Mouse (Mus musculus) limb, embryonic 14.5 days (tissue): ENCODE data around the gene Prkaa1. TPM values are rescaled to one million over a fixed set of nuclear protein-coding genes. Genes with fewer than 3 reads are reported as not detected.
A peak's percentile ranks its signal among the peaks of the same experiment; 100 is the strongest.

Source experiments
- ATAC-seq: fragments of 200-750 bp; cut with Nextera tagmentation; 2 replicates; pipeline ENCODE4 v1.8.0; 2017; ENCODE audit warnings: low read depth, moderate number of reproducible peaks, moderate TSS enrichment; ENCODE audit not compliant: low FRiP score
- DNase-seq: peaks from one replicate; pipeline ENCODE4 v3.0.0-alpha.2; 2015; ENCODE audit warnings: low spot score
- H3K27ac ChIP-seq: fragments of 300-500 bp; sonication (generic); replicated peaks from 2 replicates; pipeline ENCODE4 v1.5.1; 2014; ENCODE audit warnings: low read depth, mild to moderate bottlenecking, low read length, moderate library complexity, mixed read lengths
- H3K27me3 ChIP-seq: fragments of 300-500 bp; sonication (generic); 2 replicates; pipeline ENCODE4 v1.6.1; 2014; ENCODE audit warnings: low read length, mixed read lengths; ENCODE audit not compliant: control insufficient read depth, insufficient read depth
- H3K36me3 ChIP-seq: fragments of 300-500 bp; sonication (generic); 2 replicates; pipeline ENCODE4 v1.6.1; 2014; ENCODE audit warnings: mild to moderate bottlenecking, low read length, moderate library complexity, mixed read lengths; ENCODE audit not compliant: control insufficient read depth, insufficient read depth
- H3K4me1 ChIP-seq: fragments of 300-500 bp; sonication (generic); 2 replicates; pipeline ENCODE4 v1.6.1; 2014; ENCODE audit warnings: antibody characterized with exemption, low read length, mixed read lengths; ENCODE audit not compliant: control insufficient read depth, insufficient read depth
- H3K4me2 ChIP-seq: fragments of 300-500 bp; sonication (generic); replicated peaks from 2 replicates; pipeline ENCODE4 v1.6.1; 2014; ENCODE audit warnings: low read depth, mild to moderate bottlenecking, low read length, moderate library complexity; ENCODE audit not compliant: severe bottlenecking
- H3K4me3 ChIP-seq: fragments of 300-500 bp; sonication (generic); replicated peaks from 2 replicates; pipeline ENCODE4 v1.5.1; 2014; ENCODE audit warnings: low read length
- H3K9ac ChIP-seq: fragments of 300-500 bp; sonication (generic); 2 replicates; pipeline ENCODE4 v1.6.1; 2014; ENCODE audit warnings: mild to moderate bottlenecking, low read depth, low read length, moderate library complexity; ENCODE audit not compliant: severe bottlenecking
- H3K9me3 ChIP-seq: fragments of 300-500 bp; sonication (generic); 2 replicates; pipeline ENCODE4 v1.6.1; 2016; ENCODE audit warnings: low read length; ENCODE audit not compliant: control insufficient read depth
- POLR2A ChIP-seq: fragments of 200-500 bp; IDR thresholded peaks from 2 replicates; pipeline ENCODE4 v1.8.0; 2012; ENCODE audit warnings: inconsistent platforms, mild to moderate bottlenecking, moderate library complexity, borderline replicate concordance; ENCODE audit not compliant: insufficient read depth, insufficient read length; ENCODE audit errors: extremely low read depth
- WGBS: fragments of 180-500 bp; shearing (Covaris S2); extraction: QIAGEN DNeasy Blood & Tissue Kit; methylation state at CpG from one replicate; pipeline ENCODE4 v1.1.7; 2014; 5-methylcytosine and 5-hydroxymethylcytosine counted together
- polyA plus RNA-seq, 2 experiments: library from polyadenylated mRNA; depleted of rRNA in 1 of 2; stranded (reverse) in 1 of 2; unstranded in 1 of 2; fragments of >200 nt; fragmentation: Nextera tagmentation in 1 of 2; extraction: Ambion mirVana in 1 of 2; gene quantifications; 2 replicates each; pipeline versions ENCODE4 v1.2.1 to v1.2.3; 2012 to 2014

The Prkaa1 gene
- polyA plus RNA-seq, 2 experiments, result 13.5 to 17.7 TPM

DNA sequence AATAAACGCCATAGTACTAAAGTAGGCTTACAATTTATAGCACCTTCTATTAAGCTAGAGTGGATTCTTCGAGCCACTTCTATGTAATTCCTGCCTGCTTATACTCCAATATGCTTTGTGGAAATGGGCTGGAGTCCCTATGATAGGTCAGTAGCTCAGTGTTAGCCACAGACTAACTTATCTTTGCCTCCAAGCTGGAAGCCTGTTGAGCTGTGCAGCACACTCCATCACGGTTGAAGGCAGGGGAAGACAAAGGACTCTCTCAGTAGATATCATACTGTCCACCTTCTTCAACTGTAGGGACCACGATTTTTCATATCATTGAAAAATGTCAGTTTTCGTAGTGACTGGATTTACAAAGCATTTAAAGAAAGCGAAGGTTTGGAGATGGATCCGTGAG lies 3.8 kb upstream of the Prkaa1 start:
- peaks cover 5% of the 10 kb centered on the region; the same call in 1 of the 2 replicates for H3K4me1 ChIP-seq
- TF ChIP-seq POLR2A, result no peak
- DNase-seq (no peak), ATAC-seq (no peak)
- H3K4me2 ChIP-seq, result no peak overlapping the region
- H3K27ac ChIP-seq, result no peak overlapping the region
- H3K4me3 ChIP-seq, result no peak overlapping the region
- no peak overlapping the region for H3K9ac ChIP-seq
- H3K9me3 ChIP-seq, result no peaks in the 10 kb centered on the region
- H3K36me3 ChIP-seq, result no peaks in the 10 kb centered on the region
- H3K27me3 ChIP-seq, result no peaks in the 10 kb centered on the region
- 84% methylated on average over 7 of the region's 7 CpGs for WGBS

DNA sequence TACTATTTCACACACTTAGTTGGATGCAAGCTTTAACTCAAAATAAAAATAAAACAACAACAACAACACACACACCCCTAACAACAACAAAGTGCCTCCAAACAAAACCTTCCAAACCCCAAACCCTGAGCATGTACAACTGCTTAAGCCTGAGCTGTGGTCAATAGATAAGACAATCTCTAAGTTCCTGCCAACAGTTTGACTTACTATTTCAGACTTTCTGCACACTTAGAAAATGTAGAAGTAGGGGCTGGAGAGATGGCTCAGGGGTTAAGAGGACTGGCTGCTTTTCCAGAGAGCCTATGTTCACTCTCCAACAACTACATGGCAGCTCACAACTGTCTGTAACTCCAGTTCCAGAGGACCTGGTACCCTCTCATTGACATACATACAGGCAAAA lies 3.3 kb upstream of the Prkaa1 start:
- no peaks in the 10 kb centered on the region for H3K27me3 ChIP-seq
- no peak overlapping the region for H3K4me2 ChIP-seq
- H3K9ac ChIP-seq, result no peak overlapping the region
- ATAC-seq (no peak), DNase-seq (no peak)
- no peak for TF ChIP-seq POLR2A
- H3K36me3 ChIP-seq, result no peaks in the 10 kb centered on the region
- H3K4me1 ChIP-seq, result peaks cover 10% of the 10 kb centered on the region
- H3K9me3 ChIP-seq, result no peaks in the 10 kb centered on the region
- H3K27ac ChIP-seq, result no peak overlapping the region
- H3K4me3 ChIP-seq, result no peak overlapping the region

DNA sequence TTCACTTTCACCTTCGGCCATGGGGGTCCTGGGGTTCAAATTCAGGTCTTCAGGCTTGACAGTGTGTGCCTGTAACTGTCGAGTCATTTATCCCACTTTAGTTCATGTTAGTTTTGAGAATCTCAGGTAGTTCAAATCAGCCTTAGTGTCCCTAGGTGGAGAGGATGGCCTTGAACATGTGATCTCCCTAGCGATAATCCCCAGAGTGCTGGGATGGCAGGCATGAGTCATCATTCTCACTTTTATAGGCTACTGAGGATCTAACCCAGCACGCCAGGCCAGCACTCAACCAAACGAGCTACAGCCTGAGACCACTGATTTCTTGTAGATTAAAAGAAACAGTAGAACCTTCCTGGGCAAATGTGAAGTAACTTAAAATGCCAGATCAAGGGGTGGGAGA lies 1.6 kb upstream of the Prkaa1 start:
- no peak overlapping the region for H3K4me2 ChIP-seq
- H3K4me3 ChIP-seq, result no peak overlapping the region
- no peak overlapping the region for H3K27ac ChIP-seq
- ATAC-seq, result no peak
- H3K9ac ChIP-seq, result no peak overlapping the region
- peaks cover 10% of the 10 kb centered on the region for H3K4me1 ChIP-seq
- no peak for DNase-seq
- no peaks in the 10 kb centered on the region for H3K9me3 ChIP-seq
- no peaks in the 10 kb centered on the region for H3K27me3 ChIP-seq
- TF ChIP-seq POLR2A, result no peak
- 57% methylated on average over 5 of the region's 5 CpGs for WGBS
- H3K36me3 ChIP-seq, result no peaks in the 10 kb centered on the region

DNA sequence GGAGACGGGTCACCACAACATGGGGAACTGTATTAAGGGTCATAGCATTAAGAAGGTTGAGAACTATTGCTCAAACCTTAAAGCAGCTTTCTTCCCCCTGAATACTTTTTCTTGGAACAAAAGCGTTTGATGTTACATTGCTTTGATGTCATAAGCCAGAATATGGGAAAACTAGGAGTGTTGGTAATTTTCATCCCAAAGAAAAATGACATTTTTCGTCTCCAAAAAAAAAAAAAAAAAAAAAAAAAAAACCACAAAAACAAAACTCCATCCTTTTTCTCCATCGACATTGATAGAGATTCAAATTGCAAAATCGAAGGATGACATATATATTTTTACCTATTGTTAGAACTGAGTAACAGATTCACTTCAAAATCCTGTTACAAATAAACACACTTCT lies 947 bp upstream of the Prkaa1 start:
- WGBS, result 67% methylated on average over 5 of the region's 5 CpGs
- peaks cover 10% of the 10 kb centered on the region for H3K4me1 ChIP-seq
- no peaks in the 10 kb centered on the region for H3K9me3 ChIP-seq
- ATAC-seq, result no peak
- H3K27me3 ChIP-seq, result no peaks in the 10 kb centered on the region
- H3K27ac ChIP-seq, result no peak overlapping the region
- DNase-seq, result no peak
- no peak overlapping the region for H3K4me2 ChIP-seq
- no peak for TF ChIP-seq POLR2A
- no peak overlapping the region for H3K9ac ChIP-seq
- peak overlapping the region; percentile 86; the same call in 1 of the 2 replicates for H3K4me3 ChIP-seq
- H3K36me3 ChIP-seq, result no peaks in the 10 kb centered on the region

DNA sequence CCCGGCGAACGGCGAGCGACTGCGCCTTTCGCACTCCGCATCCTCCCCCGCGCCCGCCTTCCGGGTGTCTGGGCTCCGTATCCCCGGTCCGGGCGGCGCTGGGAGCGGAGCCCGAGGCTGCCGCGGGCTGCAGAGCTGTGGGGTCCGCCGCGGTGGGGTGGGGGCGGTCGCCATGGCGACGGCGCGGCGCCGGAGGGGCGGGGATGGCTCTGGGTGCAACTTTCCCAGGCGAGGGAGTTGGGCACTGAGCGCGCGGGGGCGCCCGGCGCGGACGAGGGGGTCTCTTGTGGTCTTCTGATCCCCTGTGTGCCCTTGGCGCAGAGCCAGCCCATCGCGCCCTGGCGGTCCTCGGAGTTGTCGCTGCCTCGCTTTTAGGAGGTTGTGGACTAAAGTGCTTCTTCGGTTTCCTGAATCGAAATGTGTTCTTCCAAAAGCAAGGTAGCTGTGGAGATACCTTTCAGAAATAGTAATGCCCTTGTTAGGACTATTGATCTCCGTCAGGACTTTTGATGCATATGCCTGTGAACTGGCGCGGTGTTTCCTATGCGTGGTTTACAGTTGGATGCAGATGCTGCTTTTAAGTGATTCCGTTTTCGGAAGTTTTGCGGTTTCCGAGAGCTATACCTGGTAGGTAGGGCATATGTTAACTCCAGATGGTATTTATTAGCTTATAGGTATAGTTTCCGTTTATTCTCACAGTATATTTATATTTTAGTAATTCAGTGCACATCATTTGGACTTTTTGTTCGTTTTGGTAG lies 539 bp downstream of the Prkaa1 start:
- Histone ChIP-seq H3K9me3 (no peaks in the 10 kb centered on the region), H3K9ac (peak overlapping the region; percentile 88), H3K27me3 (no peaks in the 10 kb centered on the region), H3K4me2 (peak overlapping the region; percentile 50), H3K36me3 (no peaks in the 10 kb centered on the region), H3K27ac (peak overlapping the region; percentile 91), H3K4me3 (peak overlapping the region; percentile 86), H3K4me1 (peaks cover 18% of the 10 kb centered on the region)
- WGBS, result under 1% methylated on average over 48 of the region's 61 CpGs
- DNase-seq (peak; percentile 56), ATAC-seq (peak; percentile 89)
- TF ChIP-seq POLR2A, result no peak
